Mouse (Mus musculus): ENCODE measurements around the gene Psmd1. TPM values are rescaled to one million over a fixed set of nuclear protein-coding genes. Genes with fewer than 3 reads are reported as not detected.

Psmd1 gene
- polyA plus RNA-seq, 1 experiment from 2014 or later, result 142 TPM

GRCm38 (mm10) chr1:86126036-86126435 lies 61.8 kb downstream of the Psmd1 start:
- no peaks in the 10 kb centered on the region for H3K4me1 ChIP-seq (ENCODE audit: control insufficient read depth, insufficient read depth, low read length)
- H3K4me3 ChIP-seq (ENCODE audit: low read length), result no peak overlapping the region
- peaks cover 34% of the 10 kb centered on the region for H3K36me3 ChIP-seq (ENCODE audit: control insufficient read depth, insufficient read depth)
- no peak overlapping the region for H3K9ac ChIP-seq (ENCODE audit: low read length)
- no peak overlapping the region for H3K4me2 ChIP-seq (ENCODE audit: low read depth, low read length)
- H3K9me3 ChIP-seq (replicated peaks; ENCODE audit: control insufficient read depth, low read length), result no peaks in the 10 kb centered on the region
- WGBS, result 90% methylated on average over 2 of the region's 2 CpGs
- H3K27ac ChIP-seq (ENCODE audit: low read length), result no peak overlapping the region
- no peak for ATAC-seq (replicated peaks; ENCODE audit: extremely low read depth, insufficient read depth, low FRiP score)
- no peaks in the 10 kb centered on the region for H3K27me3 ChIP-seq (ENCODE audit: control insufficient read depth, insufficient read depth, low read length)

GRCm38 (mm10) chr1:86133337-86133736 lies 69.2 kb downstream of the Psmd1 start, which contains the start of gene Gm21972:
Gm21972 (plus strand) TSS chr1:86133637.
- 91% methylated on average over 4 of the region's 4 CpGs for WGBS
- Histone ChIP-seq H3K4me2 (ENCODE audit: low read depth, low read length) (no peak within 1 kb of the TSS), H3K9me3 (replicated peaks; ENCODE audit: control insufficient read depth, low read length) (no peaks in the 10 kb centered on the region), H3K4me1 (ENCODE audit: control insufficient read depth, insufficient read depth, low read length) (no peaks in the 10 kb centered on the region), H3K27ac (ENCODE audit: low read length) (no peak within 1 kb of the TSS), H3K9ac (ENCODE audit: low read length) (no peak within 1 kb of the TSS), H3K27me3 (ENCODE audit: control insufficient read depth, insufficient read depth, low read length) (no peaks in the 10 kb centered on the region), H3K36me3 (ENCODE audit: control insufficient read depth, insufficient read depth) (peaks cover 44% of the 10 kb centered on the region), H3K4me3 (ENCODE audit: low read length) (no peak within 1 kb of the TSS)
- no peak for ATAC-seq (replicated peaks; ENCODE audit: extremely low read depth, insufficient read depth, low FRiP score)

- H3K9me3 ChIP-seq (replicated peaks; ENCODE audit: control insufficient read depth, low read length), result no peaks in the 10 kb centered on the region
- no peak overlapping the region for H3K9ac ChIP-seq (ENCODE audit: low read length)
- H3K4me1 ChIP-seq (ENCODE audit: control insufficient read depth, insufficient read depth, low read length), result no peaks in the 10 kb centered on the region
- H3K27ac ChIP-seq (ENCODE audit: low read length), result no peak overlapping the region
- no peak overlapping the region for H3K4me3 ChIP-seq (ENCODE audit: low read length)
- no peak for ATAC-seq (replicated peaks; ENCODE audit: extremely low read depth, insufficient read depth, low FRiP score)
- H3K27me3 ChIP-seq (ENCODE audit: control insufficient read depth, insufficient read depth, low read length), result no peaks in the 10 kb centered on the region
- H3K4me2 ChIP-seq (ENCODE audit: low read depth, low read length), result no peak overlapping the region
- H3K36me3 ChIP-seq (ENCODE audit: control insufficient read depth, insufficient read depth), result peaks cover 45% of the 10 kb centered on the region
- WGBS, result 90% methylated on average over 6 of the region's 6 CpGs
These were observed 71.1 kb downstream of the Psmd1 start for GRCm38 (mm10) chr1:86135315-86135714.

GRCm38 (mm10) chr1:86141081-86141480 lies 76.9 kb downstream of the Psmd1 start:
- H3K4me1 ChIP-seq (ENCODE audit: control insufficient read depth, insufficient read depth, low read length), result no peaks in the 10 kb centered on the region
- H3K4me2 ChIP-seq (ENCODE audit: low read depth, low read length), result no peak overlapping the region
- no peak overlapping the region for H3K9ac ChIP-seq (ENCODE audit: low read length)
- no peaks in the 10 kb centered on the region for H3K27me3 ChIP-seq (ENCODE audit: control insufficient read depth, insufficient read depth, low read length)
- H3K27ac ChIP-seq (ENCODE audit: low read length), result no peak overlapping the region
- no peak overlapping the region for H3K4me3 ChIP-seq (ENCODE audit: low read length)
- no peak for ATAC-seq (replicated peaks; ENCODE audit: extremely low read depth, insufficient read depth, low FRiP score)
- WGBS, result 86% methylated on average over 3 of the region's 3 CpGs
- peaks cover 20% of the 10 kb centered on the region for H3K36me3 ChIP-seq (ENCODE audit: control insufficient read depth, insufficient read depth)
- no peaks in the 10 kb centered on the region for H3K9me3 ChIP-seq (replicated peaks; ENCODE audit: control insufficient read depth, low read length)

- peak; percentile 80 for ATAC-seq (replicated peaks; ENCODE audit: extremely low read depth, insufficient read depth, low FRiP score)
- no peaks in the 10 kb centered on the region for H3K9me3 ChIP-seq (replicated peaks; ENCODE audit: control insufficient read depth, low read length)
- H3K27ac ChIP-seq (ENCODE audit: low read length), result 0 out of 2 replicates have a peak overlapping the region, but pooled peaks have one; percentile 4
- no peaks in the 10 kb centered on the region for H3K4me1 ChIP-seq (ENCODE audit: control insufficient read depth, insufficient read depth, low read length)
- H3K36me3 ChIP-seq (ENCODE audit: control insufficient read depth, insufficient read depth), result peaks cover 10% of the 10 kb centered on the region
- H3K9ac ChIP-seq (ENCODE audit: low read length), result no peak overlapping the region
- no peak overlapping the region for H3K4me2 ChIP-seq (ENCODE audit: low read depth, low read length)
- H3K4me3 ChIP-seq (ENCODE audit: low read length), result no peak overlapping the region
- WGBS, result 70% methylated on average over 4 of the region's 4 CpGs
- H3K27me3 ChIP-seq (ENCODE audit: control insufficient read depth, insufficient read depth, low read length), result no peaks in the 10 kb centered on the region
These were observed 79.0 kb downstream of the Psmd1 start for GRCm38 (mm10) chr1:86143165-86143564.

GRCm38 (mm10) chr1:86144001-86144944 lies 80.1 kb downstream of the Psmd1 start:
- no peak overlapping the region for H3K27ac ChIP-seq (ENCODE audit: low read length)
- H3K4me3 ChIP-seq (ENCODE audit: low read length), result no peak overlapping the region
- WGBS, result 73% methylated on average over 21 of the region's 21 CpGs
- H3K4me1 ChIP-seq (ENCODE audit: control insufficient read depth, insufficient read depth, low read length), result no peaks in the 10 kb centered on the region
- peaks cover 2% of the 10 kb centered on the region; the same call in 1 of the 2 replicates for H3K36me3 ChIP-seq (ENCODE audit: control insufficient read depth, insufficient read depth)
- H3K9me3 ChIP-seq (replicated peaks; ENCODE audit: control insufficient read depth, low read length), result no peaks in the 10 kb centered on the region
- ATAC-seq (replicated peaks; ENCODE audit: extremely low read depth, insufficient read depth, low FRiP score), result no peak
- no peak overlapping the region for H3K9ac ChIP-seq (ENCODE audit: low read length)
- no peak overlapping the region for H3K4me2 ChIP-seq (ENCODE audit: low read depth, low read length)
- no peaks in the 10 kb centered on the region for H3K27me3 ChIP-seq (ENCODE audit: control insufficient read depth, insufficient read depth, low read length)

GRCm38 (mm10) chr1:86146293-86146692 lies 82.1 kb downstream of the Psmd1 start:
- Histone ChIP-seq H3K4me1 (ENCODE audit: control insufficient read depth, insufficient read depth, low read length) (no peaks in the 10 kb centered on the region), H3K27me3 (ENCODE audit: control insufficient read depth, insufficient read depth, low read length) (no peaks in the 10 kb centered on the region), H3K9ac (ENCODE audit: low read length) (no peak overlapping the region), H3K4me2 (ENCODE audit: low read depth, low read length) (no peak overlapping the region), H3K9me3 (replicated peaks; ENCODE audit: control insufficient read depth, low read length) (no peaks in the 10 kb centered on the region), H3K27ac (ENCODE audit: low read length) (no peak overlapping the region), H3K4me3 (ENCODE audit: low read length) (no peak overlapping the region), H3K36me3 (ENCODE audit: control insufficient read depth, insufficient read depth) (no peaks in the 10 kb centered on the region)
- no peak for ATAC-seq (replicated peaks; ENCODE audit: extremely low read depth, insufficient read depth, low FRiP score)
- WGBS, result 82% methylated on average over 5 of the region's 5 CpGs

GRCm38 (mm10) chr1:86147557-86147956 lies 83.4 kb downstream of the Psmd1 start:
- Histone ChIP-seq H3K9ac (ENCODE audit: low read length) (no peak overlapping the region), H3K4me3 (ENCODE audit: low read length) (no peak overlapping the region), H3K4me1 (ENCODE audit: control insufficient read depth, insufficient read depth, low read length) (no peaks in the 10 kb centered on the region), H3K9me3 (replicated peaks; ENCODE audit: control insufficient read depth, low read length) (no peaks in the 10 kb centered on the region), H3K27ac (ENCODE audit: low read length) (no peak overlapping the region), H3K4me2 (ENCODE audit: low read depth, low read length) (no peak overlapping the region), H3K36me3 (ENCODE audit: control insufficient read depth, insufficient read depth) (no peaks in the 10 kb centered on the region), H3K27me3 (ENCODE audit: control insufficient read depth, insufficient read depth, low read length) (no peaks in the 10 kb centered on the region)
- no peak for ATAC-seq (replicated peaks; ENCODE audit: extremely low read depth, insufficient read depth, low FRiP score)
- WGBS, result 63% methylated on average over 5 of the region's 5 CpGs

GRCm38 (mm10) chr1:86148161-86148560 lies 84.0 kb downstream of the Psmd1 start:
- no peak for ATAC-seq (replicated peaks; ENCODE audit: extremely low read depth, insufficient read depth, low FRiP score)
- H3K4me2 ChIP-seq (ENCODE audit: low read depth, low read length), result no peak overlapping the region
- no peaks in the 10 kb centered on the region for H3K36me3 ChIP-seq (ENCODE audit: control insufficient read depth, insufficient read depth)
- H3K27me3 ChIP-seq (ENCODE audit: control insufficient read depth, insufficient read depth, low read length), result no peaks in the 10 kb centered on the region
- no peak overlapping the region for H3K4me3 ChIP-seq (ENCODE audit: low read length)
- no peaks in the 10 kb centered on the region for H3K4me1 ChIP-seq (ENCODE audit: control insufficient read depth, insufficient read depth, low read length)
- no peak overlapping the region for H3K27ac ChIP-seq (ENCODE audit: low read length)
- no peaks in the 10 kb centered on the region for H3K9me3 ChIP-seq (replicated peaks; ENCODE audit: control insufficient read depth, low read length)
- no peak overlapping the region for H3K9ac ChIP-seq (ENCODE audit: low read length)
- 65% methylated on average over 9 of the region's 9 CpGs for WGBS

All from heart, embryonic 16.5 days (tissue).